Mouse (Mus musculus) mouse embryonic stem cell (cell line): Measurements from ENCODE around the gene Hepacam.

Experiments used
- in situ Hi-C, 2 experiments: fragments of 300-500 bp; cut with MboI; formaldehyde crosslinking; loops; 1 replicate in 1 of 2; 3 replicates in 1 of 2; pipeline ENCODE4 v1.14.3; 2019 to 2020; ENCODE audit warnings: low sequenced_read_pairs in 2 of 2, low pct_unique_long_range_greater_than_20kb in 1 of 2, mixed read lengths in 1 of 2; ENCODE audit not compliant: unreplicated experiment in 1 of 2

Gene Hepacam

DNA sequence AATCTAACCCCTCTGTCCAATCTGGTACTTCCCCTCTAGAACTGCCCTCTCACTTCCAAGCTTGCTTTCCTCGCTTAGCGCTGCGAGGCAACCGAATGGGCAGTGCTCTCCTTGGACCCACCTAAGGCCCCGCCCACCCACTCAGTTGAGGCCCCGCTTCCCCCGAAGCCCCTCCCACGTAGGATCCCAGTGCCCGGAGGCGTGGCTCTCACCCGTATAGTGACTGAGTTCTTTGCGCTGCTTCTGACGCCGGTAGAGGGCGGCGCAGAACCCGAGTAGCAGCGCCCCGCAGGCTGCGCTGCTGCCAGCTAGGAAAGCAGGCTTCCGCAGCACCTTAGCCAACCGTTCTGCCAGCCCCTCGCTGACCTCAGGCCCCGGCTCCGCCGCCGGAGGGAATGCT, 53.5 kb downstream of the Hepacam start:
- in situ Hi-C loops, result loop anchor here (10.0 to 25.0 kb wide), 3 partner anchors 204 to 517 kb away; no protein-coding TSS in a partner anchor

DNA sequence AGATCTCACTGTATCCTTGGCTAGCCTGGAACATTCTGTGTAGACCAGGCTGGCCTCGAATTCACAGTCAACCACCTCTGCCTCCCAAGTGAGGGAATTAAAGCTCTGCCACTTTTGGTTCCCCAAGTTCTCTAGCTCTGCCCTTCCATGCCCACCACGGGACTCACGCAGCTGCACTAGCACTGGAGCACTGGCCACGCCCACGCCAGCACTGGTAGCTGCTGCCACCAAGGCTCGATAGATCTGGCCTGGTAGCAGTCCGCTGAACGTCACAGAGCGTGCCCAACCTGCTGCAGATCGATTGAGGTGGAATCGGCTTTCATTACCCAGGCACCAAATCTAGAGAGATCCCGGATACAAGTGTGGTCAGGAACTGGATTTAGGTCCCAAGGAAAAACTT, 54.1 kb downstream of the Hepacam start:
- in situ Hi-C loops, result loop anchor here (10.0 to 25.0 kb wide), 3 partner anchors 204 to 516 kb away; no protein-coding TSS in a partner anchor

DNA sequence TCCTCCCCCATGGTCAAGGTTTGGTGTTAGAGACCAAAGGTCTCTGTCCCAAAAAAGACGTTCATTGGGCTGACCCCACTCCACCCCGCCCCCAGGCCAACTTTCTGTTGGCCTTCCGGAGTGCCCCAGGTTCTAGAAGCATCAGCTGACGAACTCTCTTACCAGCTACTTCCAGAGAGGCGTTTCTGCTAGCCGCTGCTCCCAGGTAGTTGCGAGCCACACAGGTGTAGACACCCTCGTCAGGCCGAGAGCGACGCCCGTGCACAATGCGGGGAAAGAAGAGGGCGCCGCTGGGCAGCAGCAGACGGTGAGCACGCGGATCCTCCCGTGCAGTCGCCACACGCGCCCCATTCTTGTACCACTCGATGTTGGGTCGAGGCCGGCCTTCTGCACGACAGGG, 62.2 kb downstream of the Hepacam start:
- in situ Hi-C loops, result loop anchor here (5.0 to 10.0 kb wide), 3 partner anchors 193 to 505 kb away; no protein-coding TSS in a partner anchor

- in situ Hi-C loops, result no loop called here
Observed at GRCm38 (mm10) chr9:37430582-37430981, 63.4 kb downstream of the Hepacam start.

DNA sequence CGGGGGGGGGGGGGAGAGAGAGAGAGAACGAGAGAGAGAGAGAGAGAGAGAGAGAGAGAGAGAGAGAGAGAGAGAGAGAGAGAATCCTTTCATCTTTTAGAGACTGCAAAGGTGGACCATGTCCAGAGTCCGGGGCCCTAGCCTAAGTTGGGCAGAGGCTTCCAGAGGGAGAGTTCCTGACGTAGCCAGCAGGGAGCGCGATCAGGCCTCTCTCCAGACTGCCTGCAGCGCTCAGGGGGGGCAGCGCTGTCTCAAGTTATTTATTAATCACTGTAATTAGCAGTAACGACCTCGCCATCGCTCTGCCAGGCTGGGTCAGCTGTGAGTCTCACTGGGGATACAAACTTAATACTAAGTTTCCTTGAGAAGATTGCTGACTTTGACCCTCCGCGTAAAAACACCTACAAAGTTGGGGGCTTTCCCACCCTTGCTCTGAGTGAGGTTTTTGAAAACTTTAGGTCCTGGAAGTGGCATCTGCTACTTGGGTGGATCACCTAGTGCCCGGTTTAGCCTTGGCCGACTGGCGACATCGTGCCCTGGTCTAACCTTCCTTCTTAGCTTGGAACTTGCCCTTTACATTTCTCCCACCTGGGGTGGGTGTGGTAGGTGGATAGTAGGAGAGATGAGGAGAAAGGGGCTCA, 65.0 kb downstream of the Hepacam start:
- in situ Hi-C loops, result no loop called here

DNA sequence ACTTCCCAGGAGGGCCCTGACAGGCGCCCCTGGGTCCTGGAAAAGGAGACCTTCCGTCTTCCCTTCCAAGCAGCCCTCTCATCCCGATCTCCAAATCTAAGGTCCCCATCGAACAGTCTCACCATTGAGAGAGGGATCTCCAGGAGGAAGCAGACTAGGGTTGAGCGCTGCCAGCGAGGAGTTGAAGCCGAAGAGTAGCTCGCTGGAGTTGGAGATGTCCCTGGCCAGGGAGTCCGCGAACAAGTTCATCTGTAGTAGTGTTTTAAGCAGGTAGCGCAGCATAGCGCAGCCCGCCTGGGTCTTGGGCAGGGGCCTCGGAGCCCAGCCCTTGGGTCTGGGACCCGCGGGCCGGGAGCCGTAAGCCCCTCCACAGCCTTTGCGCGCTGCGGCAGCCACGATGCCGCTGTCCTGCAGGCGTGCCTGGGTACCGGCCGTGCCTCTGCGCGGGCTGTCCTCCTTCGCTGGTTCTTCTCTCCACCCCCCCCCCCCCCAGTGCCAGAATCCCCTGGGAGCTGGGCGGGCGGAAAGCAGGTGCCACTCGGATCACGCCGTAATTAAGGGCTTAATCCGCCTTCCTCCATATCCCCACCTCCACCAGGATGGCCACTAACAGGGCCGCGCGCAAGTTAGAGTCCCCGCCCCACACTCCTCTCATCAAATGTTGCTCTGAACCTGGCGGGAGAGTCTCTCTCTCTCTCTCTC, 65.7 kb downstream of the Hepacam start, which contains the start of gene Robo3:
Gene Robo3 (minus strand): TSS at position 527 of the 702 bp plus-strand sequence.
- in situ Hi-C loops, result no loop called here

- in situ Hi-C loops, result no loop called here
Observed at GRCm38 (mm10) chr9:37433823-37434560, 66.8 kb downstream of the Hepacam start.

GRCm38 (mm10) chr9:37434932-37435331, 67.8 kb downstream of the Hepacam start:
- in situ Hi-C loops, result no loop called here

DNA sequence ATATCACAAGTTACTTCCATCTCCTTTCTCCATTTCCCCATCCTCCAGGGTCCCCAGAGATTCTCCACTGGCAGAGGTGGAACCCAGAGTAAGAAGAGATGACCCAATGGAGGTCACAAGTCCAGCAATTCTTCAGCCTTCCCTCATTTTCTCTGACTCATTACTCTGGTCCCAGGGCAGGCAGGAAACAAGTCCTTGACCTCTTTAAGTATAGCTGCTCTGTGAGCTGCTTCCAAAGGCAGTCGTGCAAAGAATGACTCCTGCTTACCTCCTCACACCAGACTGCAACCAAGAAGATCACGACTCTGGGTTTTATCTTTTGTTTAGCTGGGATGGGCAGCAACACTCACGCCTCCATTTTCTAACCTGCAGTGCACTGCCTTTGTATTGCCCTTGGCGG, 68.5 kb downstream of the Hepacam start:
- in situ Hi-C loops, result no loop called here
